Mouse (Mus musculus) liver, adult 2 months (tissue): ENCODE results near the gene Rhov.

Source experiments
- CTCF ChIP-seq: fragments of 200-500 bp; IDR thresholded peaks from 2 replicates; pipeline ENCODE4 v1.5.1; 2011; ENCODE audit warnings: low read depth, low read length, control low read depth
- POLR2A ChIP-seq: fragments of 200-500 bp; IDR thresholded peaks from 2 replicates; pipeline ENCODE4 v1.6.1; 2011; ENCODE audit warnings: low read length, control low read depth; ENCODE audit not compliant: insufficient read depth; ENCODE audit errors: extremely low read depth

GRCm38 (mm10) chr2:119293776-119294390, 22.8 kb upstream of the Rhov start:
- TF ChIP-seq CTCF (no peak), POLR2A (no peak)
